20 mouse cellular contexts compared by ENCODE assay signal in genomic region chr3:135918566-135919180, GRCm38 (mm10).
DNase-seq lines count a peak whose midpoint lies in the region; ATAC-seq and TF ChIP-seq lines count a peak whose summit lies in the region.
"Had no signal": no experiment of that assay in that cellular context is flagged by ENCODE, and none has a peak within 500 bp of the region (broad histone marks: within the 10 kb centered on the region; RNA-seq: fewer than 3 reads in every experiment).

No protein-coding gene starts in this region.

- ATAC-seq in hindbrain, embryonic 12.5 days (ENCODE audit: low FRiP score) = peak; percentile 29; the same call in 1 of the 2 replicates
- peak; percentile 80 for ATAC-seq in hindbrain, embryonic 14.5 days (ENCODE audit: low FRiP score)
- peak; percentile 86 for ATAC-seq in midbrain, postnatal 0 days (ENCODE audit: low FRiP score)
- ATAC-seq: intestine, postnatal 0 days; Patski had no signal

- no peaks in the 10 kb centered on the region for H3K27me3 ChIP-seq in hindbrain, embryonic 12.5 days
- no peaks in the 10 kb centered on the region for H3K27me3 ChIP-seq in hindbrain, embryonic 10.5 days (ENCODE audit: insufficient read depth, poor library complexity, severe bottlenecking)
- H3K27me3 ChIP-seq in hindbrain, embryonic 14.5 days (ENCODE audit: control insufficient read depth, insufficient read depth, low read length) = no peaks in the 10 kb centered on the region
- no peaks in the 10 kb centered on the region for H3K27me3 ChIP-seq in midbrain, postnatal 0 days (ENCODE audit: insufficient read depth, low read length)
- H3K27me3 ChIP-seq: limb, embryonic 13.5 days; liver, embryonic 15.5 days; neural tube, embryonic 12.5 days; Patski had no signal

- TF ChIP-seq POLR2A in brain, embryonic 14.5 days (IDR thresholded peaks at IDR 0.05; ENCODE audit: borderline replicate concordance, extremely low read depth, insufficient read depth, insufficient read length, poor library complexity, severe bottlenecking) = no peak

- H3K36me3 ChIP-seq in hindbrain, embryonic 12.5 days = no peaks in the 10 kb centered on the region
- no peaks in the 10 kb centered on the region for H3K36me3 ChIP-seq in hindbrain, embryonic 10.5 days
- no peaks in the 10 kb centered on the region for H3K36me3 ChIP-seq in hindbrain, embryonic 14.5 days (replicated peaks; ENCODE audit: control insufficient read depth, insufficient read depth)
- no peaks in the 10 kb centered on the region for H3K36me3 ChIP-seq in midbrain, postnatal 0 days (ENCODE audit: insufficient read depth, low read length)
- H3K36me3 ChIP-seq: heart, embryonic 10.5 days; limb, embryonic 13.5 days; liver, embryonic 15.5 days; neural tube, embryonic 12.5 days had no signal

- no peak overlapping the region for H3K4me3 ChIP-seq in hindbrain, embryonic 12.5 days
- H3K4me3 ChIP-seq in hindbrain, embryonic 10.5 days = no peak overlapping the region
- no peak overlapping the region for H3K4me3 ChIP-seq in hindbrain, embryonic 14.5 days (replicated peaks; ENCODE audit: low read length)
- H3K4me3 ChIP-seq in midbrain, postnatal 0 days (ENCODE audit: low read depth, low read length) = no peak overlapping the region
- H3K4me3 ChIP-seq: heart, embryonic 10.5 days; limb, embryonic 13.5 days; liver, embryonic 15.5 days; neural tube, embryonic 12.5 days had no signal

- no peaks in the 10 kb centered on the region for H3K9me3 ChIP-seq in hindbrain, embryonic 12.5 days (replicated peaks)
- H3K9me3 ChIP-seq in hindbrain, embryonic 10.5 days = no peaks in the 10 kb centered on the region
- no peaks in the 10 kb centered on the region for H3K9me3 ChIP-seq in hindbrain, embryonic 14.5 days (ENCODE audit: control insufficient read depth, low read length)
- no peaks in the 10 kb centered on the region for H3K9me3 ChIP-seq in midbrain, postnatal 0 days (ENCODE audit: low read length)
- H3K9me3 ChIP-seq: heart, embryonic 10.5 days; limb, embryonic 13.5 days; liver, embryonic 15.5 days; neural tube, embryonic 12.5 days had no signal

- H3K4me1 ChIP-seq in hindbrain, embryonic 12.5 days = 0 out of 2 replicates have a peak, but pooled peaks cover 3% of the 10 kb centered on the region
- H3K4me1 ChIP-seq in hindbrain, embryonic 10.5 days (replicated peaks) = peaks cover 5% of the 10 kb centered on the region
- no peaks in the 10 kb centered on the region for H3K4me1 ChIP-seq in hindbrain, embryonic 14.5 days (replicated peaks; ENCODE audit: control insufficient read depth, insufficient read depth, low read length)
- H3K4me1 ChIP-seq in midbrain, postnatal 0 days (ENCODE audit: insufficient read depth, low read length) = 0 out of 2 replicates have a peak, but pooled peaks cover 6% of the 10 kb centered on the region
- H3K4me1 ChIP-seq: heart, embryonic 10.5 days; limb, embryonic 13.5 days; liver, embryonic 15.5 days; neural tube, embryonic 12.5 days had no signal

- DNase-seq in hindbrain, embryonic 10.5 days (ENCODE audit: low spot score) = no peak
- DNase-seq in brain, embryonic 14.5 days (ENCODE audit: low read depth) = peak; percentile 78
- peak; percentile 58 for DNase-seq in hindbrain, embryonic 14.5 days (ENCODE audit: low spot score)
- DNase-seq in midbrain, postnatal 0 days (ENCODE audit: low spot score) = peak; percentile 63
- no peak for DNase-seq in kidney, adult 8-10 months
- DNase-seq in urinary bladder, postnatal 4 days (ENCODE audit: low spot score in 2 of 2) = no peak
- DNase-seq: B cell, adult 2 months; cerebellum, adult 18-20 months; gastrocnemius, postnatal 36 days; kidney, postnatal 36 days; lung, postnatal 14 days; spleen, adult 18-20 months; thymus, postnatal 14 days had no signal

- TF ChIP-seq CTCF in brain, embryonic 14.5 days (IDR thresholded peaks at IDR 0.05; ENCODE audit: borderline replicate concordance, extremely low read depth, insufficient read depth, insufficient read length) = no peak
- no peak for TF ChIP-seq CTCF in midbrain, postnatal 0 days (IDR thresholded peaks at IDR 0.05)

- WGBS in hindbrain, embryonic 12.5 days = 72% methylated on average over 5 of the region's 5 CpGs
- WGBS in hindbrain, embryonic 10.5 days = 77% methylated on average over 5 of the region's 5 CpGs
- 47% methylated on average over 5 of the region's 5 CpGs for WGBS in hindbrain, embryonic 14.5 days
- 23% methylated on average over 5 of the region's 5 CpGs for WGBS in midbrain, postnatal 0 days

- H3K4me2 ChIP-seq in hindbrain, embryonic 12.5 days (replicated peaks) = no peak overlapping the region
- H3K4me2 ChIP-seq in hindbrain, embryonic 14.5 days (replicated peaks) = no peak overlapping the region
- no peak overlapping the region for H3K4me2 ChIP-seq in midbrain, postnatal 0 days (ENCODE audit: low read depth, low read length, poor library complexity, severe bottlenecking)
- H3K4me2 ChIP-seq: limb, embryonic 13.5 days; liver, embryonic 15.5 days; neural tube, embryonic 12.5 days had no signal

- no peak overlapping the region for H3K27ac ChIP-seq in hindbrain, embryonic 12.5 days
- no peak overlapping the region for H3K27ac ChIP-seq in hindbrain, embryonic 10.5 days
- 0 out of 2 replicates have a peak overlapping the region, but pooled peaks have one; percentile 29 for H3K27ac ChIP-seq in hindbrain, embryonic 14.5 days
- H3K27ac ChIP-seq in midbrain, postnatal 0 days (ENCODE audit: low read depth, low read length) = peak overlapping the region; percentile 44
- H3K27ac ChIP-seq: heart, embryonic 10.5 days; limb, embryonic 13.5 days; liver, embryonic 15.5 days; neural tube, embryonic 12.5 days had no signal

- no peak overlapping the region for H3K9ac ChIP-seq in hindbrain, embryonic 12.5 days
- H3K9ac ChIP-seq in hindbrain, embryonic 14.5 days = no peak overlapping the region
- no peak overlapping the region for H3K9ac ChIP-seq in midbrain, postnatal 0 days (replicated peaks; ENCODE audit: low read length, poor library complexity, severe bottlenecking)
- H3K9ac ChIP-seq: limb, embryonic 13.5 days; liver, embryonic 15.5 days; neural tube, embryonic 12.5 days had no signal

Comparison
In these comparisons a context has a peak if more than half of its experiments do, and no peak if none do; other contexts are left out.
1. H3K27ac ChIP-seq: peak in hindbrain, embryonic 14.5 days (single experiment) and midbrain, postnatal 0 days (single experiment); none in hindbrain, embryonic 12.5 days (single experiment) and hindbrain, embryonic 10.5 days (single experiment).
2. DNase-seq: peak in brain, embryonic 14.5 days (single experiment), hindbrain, embryonic 14.5 days (single experiment) and midbrain, postnatal 0 days (single experiment); none in hindbrain, embryonic 10.5 days (single experiment), kidney, adult 8-10 months (0 of 2) and urinary bladder, postnatal 4 days (0 of 2).
3. ATAC-seq: peak in every context shown above with its lines; median percentile 86 in midbrain, postnatal 0 days; 80 in hindbrain, embryonic 14.5 days; 29 in hindbrain, embryonic 12.5 days.